Mouse (Mus musculus): ENCODE results near the gene Atp8a2. TPM values are rescaled to one million over a fixed set of nuclear protein-coding genes. Genes with fewer than 3 reads are reported as not detected.

Atp8a2 gene
- polyA plus RNA-seq, 1 experiment, result 0.01 TPM

DNA sequence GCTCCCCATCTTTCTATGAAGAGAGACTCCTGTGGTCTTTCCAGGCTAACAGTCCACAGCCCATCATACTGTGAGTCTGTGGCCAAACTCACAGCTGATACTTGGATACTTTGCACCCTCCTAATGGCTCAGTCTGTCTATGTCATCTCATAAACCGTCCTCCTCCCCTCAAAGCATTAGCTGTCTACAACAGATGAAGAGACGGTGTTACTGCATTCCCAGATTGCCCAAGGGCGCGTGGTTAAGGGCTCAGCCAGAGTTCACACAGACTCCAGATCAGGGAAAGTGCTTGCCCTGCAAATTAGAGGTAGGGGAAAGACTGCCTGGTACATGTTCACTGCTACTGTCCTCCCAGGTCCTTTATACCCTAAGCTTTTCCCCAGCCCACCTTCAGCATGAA, 515.1 kb downstream of the Atp8a2 start:
- no peaks in the 10 kb centered on the region for H3K27me3 ChIP-seq (ENCODE audit: control insufficient read depth)
- TF ChIP-seq GATA1 (IDR thresholded peaks at IDR 0.05; ENCODE audit: low read length) (no peak), TAL1 (IDR thresholded peaks at IDR 0.05; ENCODE audit: low read length) (no peak)
- H3K4me3 ChIP-seq (replicated peaks), result no peak overlapping the region
- H3K36me3 ChIP-seq (ENCODE audit: control insufficient read depth), result no peaks in the 10 kb centered on the region
- H3K4me1 ChIP-seq (ENCODE audit: control insufficient read depth), result no peaks in the 10 kb centered on the region
- no peaks in the 10 kb centered on the region for H3K9me3 ChIP-seq (ENCODE audit: control insufficient read depth, low read length)

GRCm38 (mm10) chr14:59677598-59678003, 519.4 kb downstream of the Atp8a2 start:
- Histone ChIP-seq H3K4me3 (replicated peaks) (no peak overlapping the region), H3K4me1 (ENCODE audit: control insufficient read depth) (no peaks in the 10 kb centered on the region), H3K9me3 (ENCODE audit: control insufficient read depth, low read length) (no peaks in the 10 kb centered on the region), H3K27me3 (ENCODE audit: control insufficient read depth) (no peaks in the 10 kb centered on the region), H3K36me3 (ENCODE audit: control insufficient read depth) (no peaks in the 10 kb centered on the region)
- no peak for TF ChIP-seq GATA1 (IDR thresholded peaks at IDR 0.05; ENCODE audit: low read length)

DNA sequence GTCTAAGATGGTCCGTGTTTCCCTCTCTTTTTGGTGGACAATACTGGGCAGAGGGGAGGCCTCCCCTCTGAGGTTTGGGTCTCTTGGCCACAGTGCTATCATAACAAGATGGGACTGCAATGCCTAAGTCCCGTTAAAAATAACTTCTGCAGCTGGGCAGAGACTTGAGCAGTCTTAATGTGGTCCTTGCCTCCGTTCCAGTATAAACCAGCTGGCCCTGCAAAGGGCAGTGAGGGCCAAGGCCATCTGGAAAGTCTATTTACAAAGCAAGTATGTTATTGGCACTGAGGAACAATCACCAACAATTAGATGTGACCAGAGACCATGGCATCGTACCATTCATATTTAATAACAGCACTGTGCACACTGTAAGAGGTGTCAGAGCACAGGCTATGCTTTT, 521.6 kb downstream of the Atp8a2 start:
- no peak for TF ChIP-seq GATA1 (IDR thresholded peaks at IDR 0.05; ENCODE audit: low read length)
- TF ChIP-seq TAL1 (IDR thresholded peaks at IDR 0.05; ENCODE audit: low read length), result no peak
- no peak overlapping the region for H3K4me3 ChIP-seq (replicated peaks)
- H3K9me3 ChIP-seq (ENCODE audit: control insufficient read depth, low read length), result no peaks in the 10 kb centered on the region
- no peaks in the 10 kb centered on the region for H3K4me1 ChIP-seq (ENCODE audit: control insufficient read depth)
- no peaks in the 10 kb centered on the region for H3K27me3 ChIP-seq (ENCODE audit: control insufficient read depth)
- no peaks in the 10 kb centered on the region for H3K36me3 ChIP-seq (ENCODE audit: control insufficient read depth)

DNA sequence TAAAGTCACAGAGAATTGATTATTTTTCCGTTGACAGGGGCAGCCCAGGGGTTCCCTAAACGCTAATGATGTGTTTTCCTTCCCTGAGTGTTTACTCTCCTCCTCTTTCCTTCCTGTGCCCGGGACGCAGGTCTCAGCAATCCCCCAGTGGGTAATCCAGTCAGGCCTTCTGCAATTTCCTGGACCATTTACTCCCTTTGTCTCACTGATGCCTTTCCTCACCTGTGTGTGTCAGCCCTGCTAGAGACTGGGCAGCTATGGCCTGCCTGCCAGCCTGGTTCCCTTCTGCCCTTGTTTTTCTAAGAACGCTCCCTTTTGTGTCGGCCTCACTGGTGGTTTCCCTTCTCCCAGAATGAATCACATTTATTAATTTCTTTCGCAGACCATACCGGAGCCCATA, 522.4 kb downstream of the Atp8a2 start:
- H3K36me3 ChIP-seq (ENCODE audit: control insufficient read depth), result no peaks in the 10 kb centered on the region
- TF ChIP-seq GATA1 (IDR thresholded peaks at IDR 0.05; ENCODE audit: low read length) (no peak), TAL1 (IDR thresholded peaks at IDR 0.05; ENCODE audit: low read length) (no peak)
- no peak overlapping the region for H3K4me3 ChIP-seq (replicated peaks)
- no peaks in the 10 kb centered on the region for H3K4me1 ChIP-seq (ENCODE audit: control insufficient read depth)
- H3K27me3 ChIP-seq (ENCODE audit: control insufficient read depth), result no peaks in the 10 kb centered on the region
- no peaks in the 10 kb centered on the region for H3K9me3 ChIP-seq (ENCODE audit: control insufficient read depth, low read length)

- Histone ChIP-seq H3K9me3 (ENCODE audit: control insufficient read depth, low read length) (no peaks in the 10 kb centered on the region), H3K27me3 (ENCODE audit: control insufficient read depth) (no peaks in the 10 kb centered on the region), H3K4me3 (replicated peaks) (no peak overlapping the region), H3K36me3 (ENCODE audit: control insufficient read depth) (no peaks in the 10 kb centered on the region), H3K4me1 (ENCODE audit: control insufficient read depth) (no peaks in the 10 kb centered on the region)
- no peak for TF ChIP-seq GATA1 (IDR thresholded peaks at IDR 0.05; ENCODE audit: low read length)
Measured at GRCm38 (mm10) chr14:59672893-59673515, 524.0 kb downstream of the Atp8a2 start.

- H3K4me3 ChIP-seq (replicated peaks), result no peak overlapping the region
- no peaks in the 10 kb centered on the region for H3K36me3 ChIP-seq (ENCODE audit: control insufficient read depth)
- no peaks in the 10 kb centered on the region for H3K9me3 ChIP-seq (ENCODE audit: control insufficient read depth, low read length)
- TF ChIP-seq TAL1 (IDR thresholded peaks at IDR 0.05; ENCODE audit: low read length) (no peak), GATA1 (IDR thresholded peaks at IDR 0.05; ENCODE audit: low read length) (no peak)
- no peaks in the 10 kb centered on the region for H3K4me1 ChIP-seq (ENCODE audit: control insufficient read depth)
- H3K27me3 ChIP-seq (ENCODE audit: control insufficient read depth), result no peaks in the 10 kb centered on the region
Measured at GRCm38 (mm10) chr14:59657098-59657497, 539.9 kb downstream of the Atp8a2 start.

GRCm38 (mm10) chr14:59656591-59656990, 540.4 kb downstream of the Atp8a2 start:
- no peaks in the 10 kb centered on the region for H3K27me3 ChIP-seq (ENCODE audit: control insufficient read depth)
- no peaks in the 10 kb centered on the region for H3K9me3 ChIP-seq (ENCODE audit: control insufficient read depth, low read length)
- no peak for TF ChIP-seq GATA1 (IDR thresholded peaks at IDR 0.05; ENCODE audit: low read length)
- TF ChIP-seq TAL1 (IDR thresholded peaks at IDR 0.05; ENCODE audit: low read length), result no peak
- H3K36me3 ChIP-seq (ENCODE audit: control insufficient read depth), result no peaks in the 10 kb centered on the region
- H3K4me1 ChIP-seq (ENCODE audit: control insufficient read depth), result no peaks in the 10 kb centered on the region
- H3K4me3 ChIP-seq (replicated peaks), result no peak overlapping the region

- Histone ChIP-seq H3K4me3 (replicated peaks) (no peak overlapping the region), H3K9me3 (ENCODE audit: control insufficient read depth, low read length) (no peaks in the 10 kb centered on the region), H3K36me3 (ENCODE audit: control insufficient read depth) (no peaks in the 10 kb centered on the region), H3K4me1 (ENCODE audit: control insufficient read depth) (no peaks in the 10 kb centered on the region), H3K27me3 (ENCODE audit: control insufficient read depth) (no peaks in the 10 kb centered on the region)
- TF ChIP-seq TAL1 (IDR thresholded peaks at IDR 0.05; ENCODE audit: low read length) (no peak), GATA1 (IDR thresholded peaks at IDR 0.05; ENCODE audit: low read length) (no peak)
Measured at GRCm38 (mm10) chr14:59649337-59649736, 547.6 kb downstream of the Atp8a2 start.

DNA sequence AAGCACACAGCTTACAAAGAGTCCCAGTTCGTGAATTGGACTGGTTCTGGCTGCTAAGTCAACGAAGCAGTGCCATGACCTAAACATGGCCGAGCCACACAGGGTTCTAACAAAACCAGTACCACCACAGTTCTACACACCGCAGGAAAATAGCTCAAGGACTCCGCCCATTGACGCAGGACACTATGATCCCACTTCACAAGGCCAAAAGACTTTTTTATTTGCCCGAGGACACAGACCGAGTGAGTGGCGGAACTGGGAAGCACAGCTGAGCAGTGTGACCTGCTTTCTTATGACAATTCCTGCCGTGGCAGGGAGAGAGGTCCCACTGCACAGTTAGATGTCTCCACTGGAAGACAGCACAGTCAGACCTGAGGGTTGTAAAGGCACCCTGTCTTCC, 548.4 kb downstream of the Atp8a2 start:
- Histone ChIP-seq H3K36me3 (ENCODE audit: control insufficient read depth) (no peaks in the 10 kb centered on the region), H3K27me3 (ENCODE audit: control insufficient read depth) (no peaks in the 10 kb centered on the region), H3K9me3 (ENCODE audit: control insufficient read depth, low read length) (no peaks in the 10 kb centered on the region), H3K4me1 (ENCODE audit: control insufficient read depth) (no peaks in the 10 kb centered on the region), H3K4me3 (replicated peaks) (no peak overlapping the region)
- TF ChIP-seq GATA1 (IDR thresholded peaks at IDR 0.05; ENCODE audit: low read length) (no peak), TAL1 (IDR thresholded peaks at IDR 0.05; ENCODE audit: low read length) (no peak)
